Mouse (Mus musculus): ENCODE measurements around the gene Arhgef19. TPM values are rescaled to one million over a fixed set of nuclear protein-coding genes. Genes with fewer than 3 reads are reported as not detected.

Arhgef19 gene
- 15.2 and 16.4 TPM in 2 replicates for polyA plus RNA-seq (2011; ENCODE audit: insufficient read length, low read depth, missing spikeins)

GRCm38 (mm10) chr4:141239388-141240125, at the start of gene Arhgef19:
Gene Arhgef19, plus strand, starts transcription at chr4:141239499.
- peak within 1 kb of the TSS; percentile 42; the same call in 1 of the 2 replicates for H3K27ac ChIP-seq (ENCODE audit: insufficient read depth, low read length)
- peak within 1 kb of the TSS; percentile 44 for H3K4me3 ChIP-seq (ENCODE audit: insufficient read depth, low read length)
- peaks cover 2% of the 10 kb centered on the region; the same call in 1 of the 2 replicates for H3K4me1 ChIP-seq (ENCODE audit: control insufficient read depth, insufficient read depth, low read length)
- TF ChIP-seq CTCF (IDR thresholded peaks at IDR 0.05; ENCODE audit: borderline replicate concordance, insufficient read depth, low read length) (no peak), POLR2A (IDR thresholded peaks at IDR 0.05; ENCODE audit: low read depth, low read length) (peak; percentile 93)

DNA sequence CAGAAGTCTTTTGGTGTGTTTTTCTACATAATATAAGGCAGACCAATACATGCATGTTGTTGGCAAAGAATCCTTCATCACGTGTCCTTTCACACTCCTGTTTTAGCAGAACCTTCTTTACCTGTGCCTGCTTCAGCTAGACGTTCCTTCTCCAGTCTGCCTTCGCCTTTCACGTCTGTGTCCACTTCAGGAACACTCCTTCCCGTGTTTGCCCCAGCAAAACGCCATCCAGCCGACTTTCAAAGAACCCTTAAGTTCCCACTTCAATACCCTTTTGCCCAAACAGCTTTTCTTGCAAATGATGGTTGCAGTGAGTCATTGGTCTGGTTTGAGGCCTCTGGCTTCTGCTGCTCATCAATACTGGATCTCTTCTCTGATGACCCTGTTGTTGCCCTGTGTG, 48.0 kb upstream of the Arhgef19 start:
- TF ChIP-seq POLR2A (IDR thresholded peaks at IDR 0.05; ENCODE audit: low read depth, low read length) = no peak
- TF ChIP-seq CTCF (IDR thresholded peaks at IDR 0.05; ENCODE audit: borderline replicate concordance, insufficient read depth, low read length) = no peak
- no peak overlapping the region for H3K4me3 ChIP-seq (ENCODE audit: insufficient read depth, low read length)
- H3K4me1 ChIP-seq (ENCODE audit: control insufficient read depth, insufficient read depth, low read length) = peaks cover 11% of the 10 kb centered on the region; the same call in 1 of the 2 replicates
- H3K27ac ChIP-seq (ENCODE audit: insufficient read depth, low read length) = no peak overlapping the region

- H3K4me1 ChIP-seq (ENCODE audit: control insufficient read depth, insufficient read depth, low read length) = no peaks in the 10 kb centered on the region
- H3K27ac ChIP-seq (ENCODE audit: insufficient read depth, low read length) = no peak overlapping the region
- TF ChIP-seq POLR2A (IDR thresholded peaks at IDR 0.05; ENCODE audit: low read depth, low read length) (no peak), CTCF (IDR thresholded peaks at IDR 0.05; ENCODE audit: borderline replicate concordance, insufficient read depth, low read length) (no peak)
- no peak overlapping the region for H3K4me3 ChIP-seq (ENCODE audit: insufficient read depth, low read length)
Observed at GRCm38 (mm10) chr4:141194553-141194952, 44.7 kb upstream of the Arhgef19 start.

- Histone ChIP-seq H3K4me3 (ENCODE audit: insufficient read depth, low read length) (no peak overlapping the region), H3K4me1 (ENCODE audit: control insufficient read depth, insufficient read depth, low read length) (no peaks in the 10 kb centered on the region), H3K27ac (ENCODE audit: insufficient read depth, low read length) (no peak overlapping the region)
- TF ChIP-seq CTCF (IDR thresholded peaks at IDR 0.05; ENCODE audit: borderline replicate concordance, insufficient read depth, low read length) (no peak), POLR2A (IDR thresholded peaks at IDR 0.05; ENCODE audit: low read depth, low read length) (no peak)
Observed at GRCm38 (mm10) chr4:141196981-141197685, 42.2 kb upstream of the Arhgef19 start.

DNA sequence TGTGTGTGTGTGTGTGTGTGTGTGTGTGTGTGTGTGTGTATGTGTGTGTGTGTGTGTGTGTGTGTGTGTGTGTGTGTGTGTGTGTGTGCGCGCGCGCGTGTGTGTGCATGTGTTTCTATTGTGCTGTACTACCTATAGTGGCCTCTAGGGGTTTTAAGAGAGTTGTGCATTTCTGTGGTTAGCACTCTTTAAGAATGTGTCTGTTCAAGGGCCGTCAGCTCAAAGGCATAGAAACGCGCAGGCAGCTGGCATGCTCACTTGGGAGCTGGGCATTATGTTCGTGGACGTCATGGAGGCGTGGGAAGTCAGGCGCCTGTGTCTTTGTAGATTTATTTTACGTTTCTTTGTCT, 41.6 kb upstream of the Arhgef19 start:
- no peak for TF ChIP-seq CTCF (IDR thresholded peaks at IDR 0.05; ENCODE audit: borderline replicate concordance, insufficient read depth, low read length)
- TF ChIP-seq POLR2A (IDR thresholded peaks at IDR 0.05; ENCODE audit: low read depth, low read length) = no peak
- Histone ChIP-seq H3K4me1 (ENCODE audit: control insufficient read depth, insufficient read depth, low read length) (no peaks in the 10 kb centered on the region), H3K27ac (ENCODE audit: insufficient read depth, low read length) (no peak overlapping the region), H3K4me3 (ENCODE audit: insufficient read depth, low read length) (no peak overlapping the region)

DNA sequence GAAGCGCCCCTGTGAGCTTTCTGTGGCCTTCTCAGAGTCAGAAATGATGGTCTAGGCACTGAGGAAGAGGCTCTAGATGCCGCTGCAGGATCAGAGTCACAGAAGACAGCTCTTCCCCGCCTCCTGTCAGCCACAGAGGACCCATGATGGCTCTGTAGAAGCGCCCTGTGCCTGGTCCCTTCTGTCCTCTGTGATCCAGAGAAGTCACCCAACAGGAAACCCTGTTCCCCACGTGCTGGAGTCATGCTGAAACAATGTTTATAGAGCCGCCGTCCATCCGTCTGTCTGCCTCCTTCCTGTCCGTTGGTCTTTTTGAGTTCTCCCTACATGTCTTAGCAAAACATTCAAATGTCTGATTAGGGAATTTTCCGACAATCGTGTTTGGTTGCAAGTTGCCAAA, 38.4 kb upstream of the Arhgef19 start:
- H3K27ac ChIP-seq (ENCODE audit: insufficient read depth, low read length) = no peak overlapping the region
- no peak for TF ChIP-seq CTCF (IDR thresholded peaks at IDR 0.05; ENCODE audit: borderline replicate concordance, insufficient read depth, low read length)
- TF ChIP-seq POLR2A (IDR thresholded peaks at IDR 0.05; ENCODE audit: low read depth, low read length) = no peak
- H3K4me3 ChIP-seq (ENCODE audit: insufficient read depth, low read length) = no peak overlapping the region
- no peaks in the 10 kb centered on the region for H3K4me1 ChIP-seq (ENCODE audit: control insufficient read depth, insufficient read depth, low read length)

- TF ChIP-seq POLR2A (IDR thresholded peaks at IDR 0.05; ENCODE audit: low read depth, low read length) (no peak), CTCF (IDR thresholded peaks at IDR 0.05; ENCODE audit: borderline replicate concordance, insufficient read depth, low read length) (no peak)
- H3K27ac ChIP-seq (ENCODE audit: insufficient read depth, low read length) = no peak overlapping the region
- H3K4me1 ChIP-seq (ENCODE audit: control insufficient read depth, insufficient read depth, low read length) = no peaks in the 10 kb centered on the region
- no peak overlapping the region for H3K4me3 ChIP-seq (ENCODE audit: insufficient read depth, low read length)
Observed at GRCm38 (mm10) chr4:141202192-141202591, 37.1 kb upstream of the Arhgef19 start.

DNA sequence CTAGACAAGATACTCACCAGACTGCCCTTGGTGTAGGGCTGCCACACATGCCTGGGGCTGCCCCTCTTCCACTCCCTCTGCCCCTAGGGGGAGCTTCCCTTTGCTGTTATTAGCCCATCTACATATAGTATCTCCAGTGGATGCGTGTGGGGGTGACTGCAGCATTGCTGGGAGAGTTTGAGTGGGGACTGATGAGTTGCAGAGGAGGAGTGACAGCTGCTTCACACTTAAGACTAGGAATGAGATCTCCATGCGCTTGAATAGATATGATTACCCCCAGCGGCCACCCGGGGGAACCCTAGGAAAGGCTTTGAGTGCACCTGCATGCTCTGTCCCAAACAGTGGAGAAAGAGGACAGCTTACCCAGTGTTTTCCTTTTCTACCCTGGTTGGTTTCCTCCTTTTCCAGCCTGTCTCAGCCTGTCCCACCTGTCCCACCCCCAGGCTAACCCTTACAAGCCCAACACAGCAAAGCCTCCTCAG, 34.7 kb upstream of the Arhgef19 start:
- H3K4me3 ChIP-seq (ENCODE audit: insufficient read depth, low read length) = no peak overlapping the region
- TF ChIP-seq POLR2A (IDR thresholded peaks at IDR 0.05; ENCODE audit: low read depth, low read length) (no peak), CTCF (IDR thresholded peaks at IDR 0.05; ENCODE audit: borderline replicate concordance, insufficient read depth, low read length) (no peak)
- no peaks in the 10 kb centered on the region for H3K4me1 ChIP-seq (ENCODE audit: control insufficient read depth, insufficient read depth, low read length)
- no peak overlapping the region for H3K27ac ChIP-seq (ENCODE audit: insufficient read depth, low read length)

- TF ChIP-seq CTCF (IDR thresholded peaks at IDR 0.05; ENCODE audit: borderline replicate concordance, insufficient read depth, low read length) (no peak), POLR2A (IDR thresholded peaks at IDR 0.05; ENCODE audit: low read depth, low read length) (no peak)
- no peak overlapping the region for H3K4me3 ChIP-seq (ENCODE audit: insufficient read depth, low read length)
- H3K4me1 ChIP-seq (ENCODE audit: control insufficient read depth, insufficient read depth, low read length) = no peaks in the 10 kb centered on the region
- H3K27ac ChIP-seq (ENCODE audit: insufficient read depth, low read length) = no peak overlapping the region
Observed at GRCm38 (mm10) chr4:141207081-141207480, 32.2 kb upstream of the Arhgef19 start.

Data from embryonic fibroblast, embryonic 13.5 days (primary cell).